Mouse (Mus musculus) MEL (cell line): ENCODE data around the gene Ankrd22. TPM values are rescaled to one million over a fixed set of nuclear protein-coding genes. Genes with fewer than 3 reads are reported as not detected.

Experiments used
- DNase-seq: peaks from one replicate; pipeline ENCODE4 v3.0.0; 2011; ENCODE audit warnings: low read depth, low spot score
- H3K27ac ChIP-seq: 2 replicates; pipeline ENCODE4 v1.5.1; 2012; ENCODE audit warnings: low read depth, mild to moderate bottlenecking, control low read depth, low read length, moderate library complexity; ENCODE audit not compliant: control insufficient read depth
- H3K27me3 ChIP-seq, 2 experiments: fragments of 150-350 bp in 1 of 2; sonication (generic) in 1 of 2; 2 replicates each; pipeline ENCODE4 v1.6.1; 2012; ENCODE audit warnings: low read length in 2 of 2, mild to moderate bottlenecking in 2 of 2, improper control_type of control experiment in 1 of 2, moderate library complexity in 1 of 2; ENCODE audit not compliant: insufficient read depth in 2 of 2, control insufficient read depth in 1 of 2
- H3K36me3 ChIP-seq, 2 experiments: 2 replicates each; pipeline ENCODE4 v1.6.1; 2012 to 2014; ENCODE audit warnings: low read length in 2 of 2, improper control_type of control experiment in 1 of 2, inconsistent platforms in 1 of 2, mild to moderate bottlenecking in 1 of 2; ENCODE audit not compliant: insufficient read depth in 2 of 2, control insufficient read depth in 1 of 2
- H3K4me1 ChIP-seq, 2 experiments: fragments of 150-350 bp in 1 of 2; sonication (generic) in 1 of 2; 2 replicates each; pipeline ENCODE4 v1.6.1; 2012; ENCODE audit warnings: low read length in 2 of 2, improper control_type of control experiment in 1 of 2, mild to moderate bottlenecking in 1 of 2; ENCODE audit not compliant: insufficient read depth in 2 of 2, control insufficient read depth in 1 of 2
- H3K4me3 ChIP-seq, 2 experiments: fragments of 150-350 bp in 1 of 2; sonication (generic) in 1 of 2; 2 replicates each; pipeline ENCODE4 v1.5.1; 2012; ENCODE audit warnings: low read depth in 2 of 2, low read length in 2 of 2, mild to moderate bottlenecking in 2 of 2, moderate library complexity in 2 of 2, control low read depth in 1 of 2, improper control_type of control experiment in 1 of 2; ENCODE audit not compliant: control insufficient read depth in 1 of 2, insufficient read depth in 1 of 2
- H3K79me2 ChIP-seq: 2 replicates; pipeline ENCODE4 v1.6.1; 2012; ENCODE audit warnings: mild to moderate bottlenecking, low read length, moderate library complexity; ENCODE audit not compliant: control insufficient read depth, poor library complexity, insufficient read depth
- H3K9ac ChIP-seq: 2 replicates; pipeline ENCODE4 v1.6.1; 2012; ENCODE audit warnings: low read depth, mild to moderate bottlenecking, control low read depth, low read length, moderate library complexity; ENCODE audit not compliant: control insufficient read depth, poor library complexity, severe bottlenecking
- H3K9me3 ChIP-seq: fragments of 150-350 bp; sonication (generic); replicated peaks from 2 replicates; pipeline ENCODE4 v1.6.1; 2012; ENCODE audit warnings: mild to moderate bottlenecking, low read length, improper control_type of control experiment, moderate library complexity; ENCODE audit not compliant: insufficient read depth
- CHD1 ChIP-seq: IDR thresholded peaks from 2 replicates; pipeline ENCODE4 v1.6.1; 2012; ENCODE audit warnings: low read depth, mild to moderate bottlenecking, inconsistent platforms, low read length, improper control_type of control experiment
- E2F4 ChIP-seq: IDR thresholded peaks from 2 replicates; pipeline ENCODE4 v1.6.1; 2011; ENCODE audit warnings: low read depth, low read length, improper control_type of control experiment, borderline replicate concordance
- ELF1 ChIP-seq: IDR thresholded peaks from 2 replicates; pipeline ENCODE4 v1.6.1; 2014; ENCODE audit warnings: low read depth, mild to moderate bottlenecking, inconsistent platforms, low read length, improper control_type of control experiment, moderate library complexity
- EP300 ChIP-seq, 2 experiments: IDR thresholded peaks; 2 replicates each; pipeline ENCODE4 v1.6.1; 2011; ENCODE audit warnings: improper control_type of control experiment in 2 of 2, low read length in 2 of 2, low read depth in 1 of 2, mild to moderate bottlenecking in 1 of 2
- ETS1 ChIP-seq: IDR thresholded peaks from 2 replicates; pipeline ENCODE4 v1.6.1; 2012; ENCODE audit warnings: low read depth, mild to moderate bottlenecking, inconsistent platforms, low read length, improper control_type of control experiment, moderate library complexity
- GABPA ChIP-seq: IDR thresholded peaks from 2 replicates; pipeline ENCODE4 v1.6.1; 2012; ENCODE audit warnings: low read depth, mild to moderate bottlenecking, inconsistent platforms, low read length, improper control_type of control experiment, moderate library complexity
- HCFC1 ChIP-seq: IDR thresholded peaks from 2 replicates; pipeline ENCODE4 v1.6.1; 2012; ENCODE audit warnings: low read depth, mild to moderate bottlenecking, inconsistent platforms, low read length, improper control_type of control experiment, moderate library complexity
- JUND ChIP-seq: IDR thresholded peaks from 2 replicates; pipeline ENCODE4 v1.6.1; 2011; ENCODE audit warnings: low read depth, mild to moderate bottlenecking, improper control_type of control experiment, low read length
- KAT2A ChIP-seq: conservative IDR thresholded peaks from 2 replicates; pipeline ENCODE4 v1.6.1; 2012; ENCODE audit warnings: low read depth, low read length, improper control_type of control experiment, inconsistent platforms
- MAX ChIP-seq: IDR thresholded peaks from 2 replicates; pipeline ENCODE4 v1.6.1; 2011; ENCODE audit warnings: low read length, improper control_type of control experiment
- MAZ ChIP-seq: IDR thresholded peaks from 2 replicates; pipeline ENCODE4 v1.6.1; 2012; ENCODE audit warnings: low read depth, mild to moderate bottlenecking, inconsistent platforms, low read length, improper control_type of control experiment
- MEF2A ChIP-seq: IDR thresholded peaks from 2 replicates; pipeline ENCODE4 v1.6.1; 2014; ENCODE audit warnings: low read depth, mild to moderate bottlenecking, inconsistent platforms, low read length, improper control_type of control experiment; ENCODE audit not compliant: poor library complexity, insufficient replicate concordance, severe bottlenecking; ENCODE audit errors: extremely low read depth
- MYB ChIP-seq: IDR thresholded peaks from 2 replicates; pipeline ENCODE4 v1.6.1; 2011; ENCODE audit warnings: mild to moderate bottlenecking, low read depth, low read length, improper control_type of control experiment
- NELFE ChIP-seq: IDR thresholded peaks from 2 replicates; pipeline ENCODE4 v1.6.1; 2011; ENCODE audit warnings: low read depth, low read length, improper control_type of control experiment
- NRF1 ChIP-seq: IDR thresholded peaks from 2 replicates; pipeline ENCODE4 v1.6.1; 2014; ENCODE audit warnings: low read depth, mild to moderate bottlenecking, inconsistent platforms, low read length, improper control_type of control experiment, moderate library complexity; ENCODE audit not compliant: poor library complexity, insufficient read depth, severe bottlenecking
- POLR2A ChIP-seq, 2 experiments: IDR thresholded peaks; 2 replicates each; pipeline ENCODE4 v1.6.1; 2011 to 2012; ENCODE audit warnings: low read length in 2 of 2, mild to moderate bottlenecking in 2 of 2, control low read depth in 1 of 2, improper control_type of control experiment in 1 of 2, low read depth in 1 of 2, moderate library complexity in 1 of 2; ENCODE audit not compliant: control insufficient read depth in 1 of 2, insufficient read depth in 1 of 2, poor library complexity in 1 of 2
- POLR2AphosphoS2 ChIP-seq: IDR thresholded peaks from 2 replicates; pipeline ENCODE4 v1.6.1; 2011; ENCODE audit warnings: low read length, improper control_type of control experiment
- POLR2AphosphoS5 ChIP-seq: IDR thresholded peaks from 2 replicates; pipeline ENCODE4 v1.6.1; 2012; ENCODE audit warnings: low read depth, borderline replicate concordance, mild to moderate bottlenecking, inconsistent platforms, low read length, moderate library complexity, mixed read lengths
- RAD21 ChIP-seq: IDR thresholded peaks from 2 replicates; pipeline ENCODE4 v1.6.1; 2011; ENCODE audit warnings: mild to moderate bottlenecking, low read depth, low read length, improper control_type of control experiment
- RCOR1 ChIP-seq: IDR thresholded peaks from 2 replicates; pipeline ENCODE4 v1.6.1; 2012; ENCODE audit warnings: low read depth, mild to moderate bottlenecking, inconsistent platforms, low read length, improper control_type of control experiment
- SIN3A ChIP-seq: IDR thresholded peaks from 2 replicates; pipeline ENCODE4 v1.6.1; 2012; ENCODE audit warnings: low read length, improper control_type of control experiment, inconsistent platforms
- SMC3 ChIP-seq: IDR thresholded peaks from 2 replicates; pipeline ENCODE4 v1.6.1; 2011; ENCODE audit warnings: low read depth, low read length, improper control_type of control experiment
- TAL1 ChIP-seq: IDR thresholded peaks from 2 replicates; pipeline ENCODE4 v1.6.1; 2012; ENCODE audit warnings: mild to moderate bottlenecking, inconsistent platforms, low read length, moderate library complexity, mixed read lengths
- TBP ChIP-seq: IDR thresholded peaks from 2 replicates; pipeline ENCODE4 v1.8.0; 2011; ENCODE audit warnings: low read depth, low read length, improper control_type of control experiment
- TCF12 ChIP-seq: IDR thresholded peaks from 2 replicates; pipeline ENCODE4 v1.6.1; 2014; ENCODE audit warnings: low read depth, mild to moderate bottlenecking, inconsistent platforms, low read length, improper control_type of control experiment, moderate library complexity
- UBTF ChIP-seq: IDR thresholded peaks from 2 replicates; pipeline ENCODE4 v1.6.1; 2012; ENCODE audit warnings: low read depth, mild to moderate bottlenecking, inconsistent platforms, low read length, improper control_type of control experiment, moderate library complexity, borderline replicate concordance; ENCODE audit not compliant: insufficient read depth
- USF1 ChIP-seq: IDR thresholded peaks from 2 replicates; pipeline ENCODE4 v1.6.1; 2014; ENCODE audit warnings: low read depth, mild to moderate bottlenecking, inconsistent platforms, low read length, improper control_type of control experiment, moderate library complexity
- USF2 ChIP-seq, 2 experiments: IDR thresholded peaks; 2 replicates each; pipeline ENCODE4 v1.6.1; 2011 to 2012; ENCODE audit warnings: improper control_type of control experiment in 2 of 2, low read length in 2 of 2, borderline replicate concordance in 1 of 2, inconsistent platforms in 1 of 2, low read depth in 1 of 2, mild to moderate bottlenecking in 1 of 2; ENCODE audit not compliant: insufficient read depth in 1 of 2
- ZNF384 ChIP-seq: IDR thresholded peaks from 2 replicates; pipeline ENCODE4 v1.6.1; 2012; ENCODE audit warnings: low read depth, mild to moderate bottlenecking, inconsistent platforms, low read length, improper control_type of control experiment
- polyA plus RNA-seq, 2 experiments: library from polyadenylated mRNA; stranded (reverse) in 1 of 2; unstranded in 1 of 2; fragments of >175 nt in 1 of 2; fragments of >200 nt in 1 of 2; gene quantifications; 2 replicates each; pipeline versions ENCODE4 v1.2.1 to v1.2.4; 2012; ENCODE audit warnings: low replicate concordance in 2 of 2, low read depth in 1 of 2; ENCODE audit not compliant: insufficient read length in 2 of 2, insufficient read depth in 1 of 2, missing spikeins in 1 of 2
- total RNA-seq: library from RNA; depleted of rRNA; stranded (reverse); fragments of 300-350 nt; gene quantifications from 2 replicates; pipeline ENCODE4 v1.2.3, GENCODE M21; 2012

The Ankrd22 gene
- total and polyA plus RNA-seq, 3 experiments, result not detected

- H3K79me2 ChIP-seq, result no peaks in the 10 kb centered on the region
- no peaks in the 10 kb centered on the region for H3K9me3 ChIP-seq
- no peaks in the 10 kb centered on the region for H3K27me3 ChIP-seq
- no peak overlapping the region for H3K4me3 ChIP-seq
- no peak overlapping the region for H3K27ac ChIP-seq
- DNase-seq, result no peak
- H3K9ac ChIP-seq, result no peak overlapping the region
- H3K4me1 ChIP-seq, result no peaks in the 10 kb centered on the region
- no peak for TF ChIP-seq EP300 (IDR thresholded peaks at IDR 0.05; ENCODE audit: low read depth in 1 of 2, low read length in 2 of 2)
- no peak for TF ChIP-seq USF2 (IDR thresholded peaks at IDR 0.05; ENCODE audit: borderline replicate concordance in 1 of 2, insufficient read depth in 1 of 2, low read depth in 1 of 2, low read length in 2 of 2)
- no peak for TF ChIP-seq TBP
- TF ChIP-seq UBTF, result no peak
- no peak for TF ChIP-seq MEF2A
- TF ChIP-seq TCF12, result no peak
- no peak for TF ChIP-seq ZNF384
- no peak for TF ChIP-seq MAZ
- no peak for TF ChIP-seq HCFC1
- TF ChIP-seq ETS1, result no peak
- TF ChIP-seq RCOR1, result no peak
- TF ChIP-seq E2F4, result no peak
- TF ChIP-seq SMC3, result no peak
- TF ChIP-seq ELF1, result no peak
- TF ChIP-seq POLR2AphosphoS2, result no peak
- TF ChIP-seq USF1, result no peak
- no peak for TF ChIP-seq RAD21
- TF ChIP-seq TAL1, result no peak
- H3K36me3 ChIP-seq, result no peaks in the 10 kb centered on the region
These were observed 43.2 kb upstream of the Ankrd22 start for GRCm38 (mm10) chr19:34209031-34209430.

GRCm38 (mm10) chr19:34206760-34207440, 41.0 kb upstream of the Ankrd22 start:
- H3K9ac ChIP-seq, result no peak overlapping the region
- TF ChIP-seq SIN3A (no peak), POLR2AphosphoS2 (no peak), GABPA (no peak), MYB (no peak), MAX (no peak), RAD21 (no peak), POLR2A (IDR thresholded peaks at IDR 0.05; ENCODE audit: control insufficient read depth in 1 of 2, insufficient read depth in 1 of 2, low read depth in 1 of 2, low read length in 2 of 2, poor library complexity in 1 of 2) (no peak), KAT2A (no peak), ETS1 (no peak), NRF1 (no peak), CHD1 (no peak), NELFE (no peak), POLR2AphosphoS5 (no peak), E2F4 (no peak), TCF12 (no peak), JUND (no peak)
- no peak for DNase-seq
- no peaks in the 10 kb centered on the region for H3K36me3 ChIP-seq
- no peaks in the 10 kb centered on the region for H3K9me3 ChIP-seq
- H3K27me3 ChIP-seq, result no peaks in the 10 kb centered on the region
- no peak overlapping the region for H3K4me3 ChIP-seq
- H3K4me1 ChIP-seq, result no peaks in the 10 kb centered on the region
- no peak overlapping the region for H3K27ac ChIP-seq
- no peaks in the 10 kb centered on the region for H3K79me2 ChIP-seq
